Mouse (Mus musculus) testis, adult 2 months (tissue): Measurements from ENCODE around the gene Sik2. TPM values are rescaled to one million over a fixed set of nuclear protein-coding genes. Genes with fewer than 3 reads are reported as not detected.

Experiments
- H3K27ac ChIP-seq: fragments of 200-500 bp; 2 replicates; pipeline ENCODE4 v1.5.1; 2012; ENCODE audit warnings: low read depth, low read length; ENCODE audit not compliant: control insufficient read depth, insufficient read depth
- H3K27me3 ChIP-seq: fragments of 200-500 bp; 2 replicates; pipeline ENCODE4 v1.6.1; 2012; ENCODE audit warnings: mild to moderate bottlenecking, low read length, moderate library complexity; ENCODE audit not compliant: control insufficient read depth, insufficient read depth
- H3K36me3 ChIP-seq: fragments of 200-500 bp; 2 replicates; pipeline ENCODE4 v1.6.1; 2012; ENCODE audit warnings: mild to moderate bottlenecking, low read length; ENCODE audit not compliant: control insufficient read depth, insufficient read depth
- H3K4me1 ChIP-seq: fragments of 200-500 bp; 2 replicates; pipeline ENCODE4 v1.6.1; 2012; ENCODE audit warnings: low read length; ENCODE audit not compliant: control insufficient read depth, insufficient read depth
- H3K4me3 ChIP-seq: fragments of 200-500 bp; 2 replicates; pipeline ENCODE4 v1.5.1; 2012; ENCODE audit warnings: low read depth, mild to moderate bottlenecking, low read length, moderate library complexity, mixed read lengths; ENCODE audit not compliant: control insufficient read depth
- CTCF ChIP-seq: fragments of 200-500 bp; IDR thresholded peaks from 2 replicates; pipeline ENCODE4 v1.5.1; 2012; ENCODE audit warnings: low read depth, mild to moderate bottlenecking, inconsistent platforms, low read length, moderate library complexity; ENCODE audit not compliant: control insufficient read depth, insufficient read depth, insufficient replicate concordance
- POLR2A ChIP-seq: fragments of 200-500 bp; IDR thresholded peaks from 2 replicates; pipeline ENCODE4 v1.6.1; 2012; ENCODE audit warnings: low read depth, mild to moderate bottlenecking, inconsistent platforms, low read length, moderate library complexity; ENCODE audit not compliant: control insufficient read depth
- polyA plus RNA-seq: library from polyadenylated mRNA; depleted of rRNA; stranded (reverse); fragments of >200 nt; gene quantifications from 2 replicates; pipeline ENCODE4 v1.2.3, GENCODE M21; 2012

Gene Sik2
- polyA plus RNA-seq, 1 experiment = 25.7 TPM

GRCm38 (mm10) chr9:50882183-50882582 lies 126.7 kb downstream of the Sik2 start:
- Histone ChIP-seq H3K4me1 (no peaks in the 10 kb centered on the region), H3K27ac (no peak overlapping the region), H3K36me3 (peaks cover 7% of the 10 kb centered on the region), H3K4me3 (no peak overlapping the region), H3K27me3 (no peaks in the 10 kb centered on the region)
- TF ChIP-seq POLR2A (no peak), CTCF (no peak)

- H3K27me3 ChIP-seq = no peaks in the 10 kb centered on the region
- no peak for TF ChIP-seq CTCF
- TF ChIP-seq POLR2A = no peak
- H3K4me1 ChIP-seq = no peaks in the 10 kb centered on the region
- peaks cover 11% of the 10 kb centered on the region for H3K36me3 ChIP-seq
- no peak overlapping the region for H3K4me3 ChIP-seq
- no peak overlapping the region for H3K27ac ChIP-seq
Observed at GRCm38 (mm10) chr9:50877431-50877830, 131.4 kb downstream of the Sik2 start.

DNA sequence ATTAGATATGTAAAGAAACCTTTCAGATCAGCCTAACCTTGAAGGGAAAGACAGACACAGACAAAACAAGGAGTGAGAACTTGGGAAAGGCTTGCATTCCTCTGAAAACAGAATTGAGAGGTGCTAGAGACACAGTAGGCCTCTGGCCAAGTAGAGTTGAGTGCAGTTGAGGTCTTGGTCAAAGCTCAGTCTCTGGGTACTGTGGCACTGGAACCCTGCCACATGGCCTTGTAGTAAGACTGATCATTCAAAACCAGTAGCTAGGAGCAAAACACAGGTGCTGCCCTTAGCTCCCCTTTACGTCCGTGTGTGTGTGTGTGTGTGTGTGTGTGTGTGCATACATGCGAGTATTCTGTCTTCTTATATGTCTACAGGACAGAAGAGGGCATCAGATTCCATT lies 132.6 kb downstream of the Sik2 start:
- Histone ChIP-seq H3K27ac (no peak overlapping the region), H3K4me1 (no peaks in the 10 kb centered on the region), H3K36me3 (peaks cover 12% of the 10 kb centered on the region), H3K4me3 (no peak overlapping the region), H3K27me3 (no peaks in the 10 kb centered on the region)
- TF ChIP-seq POLR2A = no peak
- TF ChIP-seq CTCF = no peak

DNA sequence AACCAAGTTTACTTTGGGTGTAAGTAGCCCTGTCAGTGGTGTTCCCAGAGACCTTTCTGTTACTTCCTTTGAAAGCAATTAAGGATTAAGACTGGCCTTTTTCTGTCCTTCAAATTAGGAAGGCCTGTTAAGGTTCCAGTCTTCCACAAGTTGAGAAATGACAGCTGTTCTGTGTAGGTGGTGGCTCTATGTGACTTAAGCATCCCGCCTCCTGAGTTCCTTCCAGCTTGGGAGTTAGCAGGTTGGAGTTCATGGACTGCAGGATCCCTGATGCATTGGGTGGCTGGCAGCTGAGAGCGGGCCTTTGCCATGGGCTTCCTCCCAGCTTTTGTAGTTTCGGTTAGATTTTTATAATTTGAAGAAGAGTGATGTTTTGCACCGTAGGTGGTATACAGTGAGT lies 133.4 kb downstream of the Sik2 start:
- H3K27me3 ChIP-seq = no peaks in the 10 kb centered on the region
- no peak overlapping the region for H3K27ac ChIP-seq
- no peak overlapping the region for H3K4me3 ChIP-seq
- H3K36me3 ChIP-seq = peaks cover 11% of the 10 kb centered on the region
- H3K4me1 ChIP-seq = no peaks in the 10 kb centered on the region
- TF ChIP-seq POLR2A = no peak
- TF ChIP-seq CTCF = no peak

GRCm38 (mm10) chr9:50874031-50874430 lies 134.8 kb downstream of the Sik2 start:
- H3K36me3 ChIP-seq = peaks cover 7% of the 10 kb centered on the region
- TF ChIP-seq CTCF = no peak
- no peak for TF ChIP-seq POLR2A

GRCm38 (mm10) chr9:50873210-50873609 lies 135.7 kb downstream of the Sik2 start:
- H3K36me3 ChIP-seq = peaks cover 7% of the 10 kb centered on the region; the same call in 1 of the 2 replicates
- no peaks in the 10 kb centered on the region for H3K27me3 ChIP-seq
- H3K4me3 ChIP-seq = no peak overlapping the region
- H3K4me1 ChIP-seq = no peaks in the 10 kb centered on the region
- TF ChIP-seq POLR2A (no peak), CTCF (no peak)
- no peak overlapping the region for H3K27ac ChIP-seq

More at GRCm38 (mm10) chr9:50874031-50874430, 134.8 kb downstream of the Sik2 start:
- Histone ChIP-seq H3K27ac (no peak overlapping the region), H3K27me3 (no peaks in the 10 kb centered on the region), H3K4me3 (no peak overlapping the region), H3K4me1 (no peaks in the 10 kb centered on the region)

DNA sequence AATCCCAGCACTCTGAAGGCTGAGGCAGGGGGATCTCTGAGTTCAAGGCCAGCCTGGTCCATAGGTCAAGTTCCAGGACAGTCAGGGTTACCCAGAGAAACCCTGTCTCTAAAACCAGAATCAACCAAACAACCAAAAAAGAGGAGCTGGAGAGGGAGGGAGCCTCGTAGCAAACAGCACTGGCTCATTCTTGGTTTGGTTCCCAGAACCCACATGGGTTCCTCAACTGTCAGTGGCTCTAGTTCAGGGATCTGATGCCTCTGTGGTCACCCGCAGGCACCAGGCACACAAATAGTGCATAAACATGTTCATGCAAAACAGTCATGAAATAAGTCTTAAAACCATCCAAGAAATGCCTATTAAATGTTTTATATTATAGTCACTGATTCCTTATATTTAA lies 140.7 kb downstream of the Sik2 start:
- no peaks in the 10 kb centered on the region for H3K27me3 ChIP-seq
- no peak overlapping the region for H3K27ac ChIP-seq
- TF ChIP-seq CTCF (no peak), POLR2A (no peak)
- peaks cover 11% of the 10 kb centered on the region for H3K36me3 ChIP-seq
- H3K4me3 ChIP-seq = no peak overlapping the region
- H3K4me1 ChIP-seq = no peaks in the 10 kb centered on the region

DNA sequence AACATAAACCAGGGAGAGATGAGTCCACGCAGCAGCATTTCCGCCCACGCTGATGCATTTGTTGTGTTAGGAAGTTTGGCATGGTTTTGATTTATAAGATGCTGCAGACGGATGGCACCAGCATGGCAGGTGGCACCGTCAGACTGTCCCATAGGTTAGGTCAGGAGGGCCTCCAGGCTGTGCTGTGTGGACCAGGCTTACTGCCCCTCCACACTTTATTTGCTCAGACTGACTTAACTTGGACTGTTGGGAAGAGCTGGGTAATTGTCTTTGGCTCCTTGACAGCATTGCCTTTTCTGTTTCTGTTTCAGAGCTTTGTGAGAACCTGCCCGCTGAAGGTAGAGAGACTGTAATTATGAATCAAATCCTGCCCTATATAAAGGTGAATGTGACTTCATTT lies 141.9 kb downstream of the Sik2 start:
- Histone ChIP-seq H3K4me1 (no peaks in the 10 kb centered on the region), H3K27ac (no peak overlapping the region), H3K4me3 (no peak overlapping the region), H3K36me3 (peaks cover 13% of the 10 kb centered on the region), H3K27me3 (no peaks in the 10 kb centered on the region)
- TF ChIP-seq POLR2A (no peak), CTCF (no peak)
